Mouse (Mus musculus) E14TG2a.4 (cell line): ENCODE data around the gene Astl.

ENCODE experiments used
- CTCF ChIP-seq: conservative IDR thresholded peaks from 2 replicates; pipeline ENCODE4 v1.5.1; 2014; ENCODE audit warnings: low read length
- NANOG ChIP-seq: IDR thresholded peaks from 2 replicates; pipeline ENCODE4 v1.6.1; 2014; ENCODE audit warnings: borderline replicate concordance, low read length, mixed read lengths

GRCm38 (mm10) chr2:127369703-127370376, 31.4 kb downstream of the Astl start:
- no peak for TF ChIP-seq CTCF
- no peak for TF ChIP-seq NANOG
